Comparison of ENCODE assay signal across 25 mouse cellular contexts in genomic region chr17:23994667-23995066, GRCm38 (mm10). TPM values are rescaled to one million over a fixed set of nuclear protein-coding genes. Genes with fewer than 3 reads are reported as not detected.
"Had no signal": no experiment of that assay in that cellular context is flagged by ENCODE, and none has a peak within 500 bp of the region (broad histone marks: within the 10 kb centered on the region; RNA-seq: fewer than 3 reads in every experiment).

No protein-coding gene starts in this region.

- H3K27me3 ChIP-seq: lung, embryonic 15.5 days; neural tube, embryonic 12.5 days; stomach, embryonic 15.5 days had no signal

- H3K9ac ChIP-seq: liver, embryonic 15.5 days; liver, postnatal 0 days; lung, embryonic 15.5 days; midbrain, embryonic 13.5 days; neural tube, embryonic 12.5 days; stomach, embryonic 15.5 days had no signal

- H3K4me2 ChIP-seq: liver, embryonic 15.5 days had no signal

- H3K27ac ChIP-seq: liver, embryonic 15.5 days; lung, embryonic 15.5 days; macrophage; midbrain, embryonic 13.5 days; neural tube, embryonic 12.5 days; stomach, embryonic 15.5 days had no signal

- H3K9me3 ChIP-seq: liver, embryonic 15.5 days; lung, embryonic 15.5 days; megakaryocyte, embryonic 14.5 days; midbrain, embryonic 13.5 days; neural tube, embryonic 12.5 days; stomach, embryonic 15.5 days had no signal

- H3K4me3 ChIP-seq: liver, embryonic 15.5 days; lung, embryonic 15.5 days; neural tube, embryonic 12.5 days; stomach, embryonic 15.5 days had no signal

- H3K36me3 ChIP-seq: liver, embryonic 15.5 days; lung, embryonic 15.5 days; midbrain, embryonic 13.5 days; neural tube, embryonic 12.5 days; stomach, embryonic 15.5 days had no signal

- DNase-seq: liver, postnatal 0 days; lung, adult 2 months; lung, postnatal 14 days; lung, postnatal 36 days; right cerebral cortex, postnatal 14 days; thymus, adult 2 months; thymus, postnatal 25 days; thymus, postnatal 4 days had no signal

- ATAC-seq: lung, postnatal 0 days had no signal

RNA-seq across cellular contexts. Expression of gene Prss22, which starts 3.2 kb away (rescaled TPM):
- total RNA-seq: megakaryocyte progenitor cell, adult 5-6 weeks; midbrain, postnatal 0 days; monocyte, adult 5-6 weeks had no signal
- polyA plus RNA-seq: liver, embryonic 15.5 days; liver, postnatal 0 days; macrophage; midbrain, embryonic 11.5 days; midbrain, postnatal 0 days; neural tube, embryonic 14.5 days; testis, adult 2 months had no signal

RNA-seq across cellular contexts. Expression of gene Prss30, which starts 14.3 kb away (rescaled TPM):
- total RNA-seq: neutrophil, adult 5-6 weeks had no signal
- polyA plus RNA-seq: midbrain, embryonic 11.5 days; midbrain, embryonic 13.5 days; neural tube, embryonic 12.5 days; testis, adult 2 months had no signal

RNA-seq across cellular contexts. Expression of gene Sbpl, which starts 39.6 kb away (rescaled TPM):
- total RNA-seq: megakaryocyte progenitor cell, adult 5-6 weeks; midbrain, postnatal 0 days; monocyte, adult 5-6 weeks; neutrophil, adult 5-6 weeks had no signal
- polyA plus RNA-seq: liver, embryonic 15.5 days; liver, postnatal 0 days; lung, adult 2 months; lung, embryonic 15.5 days; lung, postnatal 0 days; macrophage; midbrain, embryonic 11.5 days; midbrain, embryonic 13.5 days; midbrain, postnatal 0 days; neural tube, embryonic 12.5 days; neural tube, embryonic 14.5 days; spleen, adult 2 months; stomach, embryonic 15.5 days; testis, adult 2 months; urinary bladder, adult 2 months had no signal

RNA-seq across cellular contexts. Expression of gene Prss27, which starts 43.3 kb away (rescaled TPM):
- total RNA-seq: megakaryocyte progenitor cell, adult 5-6 weeks; midbrain, postnatal 0 days; monocyte, adult 5-6 weeks had no signal
- polyA plus RNA-seq: liver, embryonic 15.5 days; liver, postnatal 0 days; macrophage; midbrain, embryonic 11.5 days; midbrain, postnatal 0 days; spleen, adult 2 months; testis, adult 2 months had no signal

RNA-seq across cellular contexts. Expression of gene Sbp, which starts 53.2 kb away (rescaled TPM):
- total RNA-seq: megakaryocyte progenitor cell, adult 5-6 weeks; midbrain, postnatal 0 days; monocyte, adult 5-6 weeks; neutrophil, adult 5-6 weeks had no signal
- polyA plus RNA-seq: liver, embryonic 15.5 days; liver, postnatal 0 days; lung, adult 2 months; lung, embryonic 15.5 days; lung, postnatal 0 days; macrophage; midbrain, embryonic 11.5 days; midbrain, embryonic 13.5 days; midbrain, postnatal 0 days; neural tube, embryonic 12.5 days; neural tube, embryonic 14.5 days; spleen, adult 2 months; stomach, embryonic 15.5 days; testis, adult 2 months; urinary bladder, adult 2 months had no signal
